Mouse (Mus musculus) NIH3T3 (cell line): ENCODE data around the gene Sult2b1.

Experiments
- DNase-seq: peaks from one replicate; pipeline ENCODE4 v3.0.0-alpha.2; 2012; ENCODE audit warnings: low read depth

The Sult2b1 gene

DNA sequence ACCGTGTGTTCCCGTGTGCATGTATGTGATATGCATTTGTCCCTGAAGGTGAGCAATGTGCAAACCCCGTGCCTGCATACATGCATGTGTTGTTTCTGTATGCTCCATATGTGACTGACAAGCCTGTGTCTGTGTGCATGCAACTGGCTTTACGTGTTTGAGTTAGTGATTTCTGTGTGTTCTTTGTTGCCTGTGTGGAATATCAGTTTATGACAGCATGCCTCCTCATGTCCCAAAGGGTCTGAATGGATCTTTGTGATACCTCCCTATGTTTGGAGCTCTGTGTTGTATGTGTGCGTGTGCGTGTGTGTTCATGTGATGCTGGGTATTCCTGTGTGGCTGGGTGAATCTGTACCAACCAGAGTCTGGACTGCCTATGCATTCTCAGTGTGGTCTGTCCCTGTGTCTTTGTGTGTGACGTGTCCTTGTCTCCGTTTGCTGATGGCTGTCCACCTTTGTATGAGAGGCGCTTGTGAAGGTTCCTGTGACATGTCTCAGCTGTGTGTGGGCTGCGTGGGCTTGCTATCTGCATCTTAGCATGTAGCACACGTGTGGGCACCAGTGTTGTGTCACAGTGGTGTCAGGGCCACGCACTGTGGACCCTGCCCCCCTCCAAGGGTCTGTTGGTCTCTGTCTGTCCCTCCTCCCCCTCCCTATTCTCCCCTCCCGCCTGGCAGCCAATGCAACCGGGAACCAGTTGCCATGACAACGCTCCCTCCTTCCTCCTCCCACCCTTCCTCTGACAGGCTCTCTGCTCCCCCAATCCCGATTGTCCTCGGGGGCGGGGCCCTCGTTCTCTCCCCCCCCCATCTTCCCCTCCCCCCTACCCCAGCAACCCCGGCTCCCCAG, at the start of gene Sult2b1:
TSS of gene Sult2b1 (minus strand) at position 146 of the 849 bp plus-strand sequence.
- no peak for DNase-seq

DNA sequence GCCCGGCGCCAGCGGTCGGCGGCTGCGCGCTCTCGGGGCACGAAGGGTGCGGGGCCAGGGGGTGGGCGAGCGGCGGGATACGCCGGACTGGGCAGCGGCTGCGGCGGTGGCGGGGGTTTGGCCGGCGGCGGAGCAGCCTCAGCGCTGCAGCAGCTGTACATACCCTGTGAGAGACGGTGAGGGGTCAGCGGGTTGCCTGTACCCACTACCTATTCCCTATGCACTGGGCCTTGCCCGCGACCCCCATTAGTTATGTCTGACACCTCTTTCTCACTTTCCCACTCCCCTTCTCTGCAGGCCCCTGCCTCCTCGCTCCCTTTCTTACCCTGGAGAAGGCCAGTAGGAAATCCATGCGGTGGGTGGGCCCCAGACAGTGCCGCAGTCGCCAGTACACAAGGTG, 49.5 kb upstream of the Sult2b1 start:
- DNase-seq: no peak

DNA sequence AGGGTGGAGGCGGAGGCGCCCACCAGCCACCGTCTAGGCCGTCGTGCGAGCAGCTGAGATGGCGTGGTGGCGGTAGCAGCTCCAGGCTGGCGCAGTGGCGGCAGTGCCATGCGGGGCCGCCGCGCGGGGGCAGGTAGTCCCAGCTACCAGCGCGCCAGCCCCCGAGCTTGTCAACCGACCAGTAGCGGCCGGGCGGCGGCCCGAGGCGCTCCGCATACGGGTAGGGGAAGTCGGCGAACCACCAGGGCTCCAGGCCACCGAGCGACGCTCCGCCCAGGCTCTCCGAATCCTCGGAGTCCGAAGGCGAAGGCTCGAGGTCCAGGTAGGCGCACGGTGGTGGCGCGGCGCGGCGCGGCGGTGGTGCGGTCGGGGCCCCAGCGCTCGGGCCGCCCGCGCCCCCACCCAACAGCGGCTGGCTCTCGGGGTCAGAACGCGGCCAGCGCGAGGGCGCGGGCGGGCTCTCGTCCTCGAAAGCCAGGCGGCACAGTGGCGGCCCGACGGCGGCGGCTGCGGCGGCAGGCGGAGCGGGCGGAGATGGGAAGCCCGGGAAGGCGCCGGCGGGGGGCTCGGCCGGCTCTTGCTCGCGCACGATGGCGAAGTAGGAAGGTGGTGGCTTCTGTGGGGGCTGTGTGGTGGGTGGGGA, 48.8 kb upstream of the Sult2b1 start:
- no peak for DNase-seq

DNA sequence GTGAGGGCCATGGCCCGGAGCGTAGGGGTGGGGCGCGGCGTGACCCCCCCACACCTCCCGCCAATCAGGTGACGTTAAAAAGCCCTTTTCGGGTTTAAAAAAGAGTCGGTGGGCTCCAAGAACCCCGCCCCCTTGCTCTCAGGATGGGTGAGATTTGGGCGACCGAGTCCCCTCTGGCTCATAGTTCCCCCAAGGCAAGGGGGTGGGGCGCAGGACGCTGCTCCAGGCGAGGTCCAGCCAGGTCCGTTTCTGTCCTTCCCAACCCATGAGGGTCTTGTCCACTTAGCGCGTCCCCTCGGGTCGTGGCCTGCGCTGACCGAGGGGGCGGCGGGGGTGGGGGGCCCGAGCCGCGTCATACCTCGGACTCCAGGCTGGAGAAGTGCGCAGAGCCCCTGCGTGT, 48.0 kb upstream of the Sult2b1 start:
- no peak for DNase-seq

DNA sequence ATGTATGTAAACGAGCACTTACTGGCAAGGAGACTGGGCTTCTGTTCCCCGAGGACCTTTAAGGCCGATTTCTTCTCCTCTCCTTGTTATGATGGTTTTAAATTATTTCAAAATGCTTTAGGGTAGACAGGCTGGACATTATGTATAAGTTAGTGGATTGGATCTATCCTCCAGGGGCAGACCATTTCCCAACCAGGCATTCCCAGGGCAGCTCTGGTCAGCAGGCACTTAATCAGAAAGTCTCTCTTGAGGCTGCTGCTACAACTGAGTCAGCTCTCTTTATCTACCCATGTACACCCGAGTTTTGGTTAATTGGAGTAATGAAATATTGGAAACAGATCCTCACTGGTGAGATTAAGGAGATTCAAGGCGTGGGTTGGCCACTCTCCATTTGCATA, 46.7 kb upstream of the Sult2b1 start:
- DNase-seq: peak; percentile 71

DNA sequence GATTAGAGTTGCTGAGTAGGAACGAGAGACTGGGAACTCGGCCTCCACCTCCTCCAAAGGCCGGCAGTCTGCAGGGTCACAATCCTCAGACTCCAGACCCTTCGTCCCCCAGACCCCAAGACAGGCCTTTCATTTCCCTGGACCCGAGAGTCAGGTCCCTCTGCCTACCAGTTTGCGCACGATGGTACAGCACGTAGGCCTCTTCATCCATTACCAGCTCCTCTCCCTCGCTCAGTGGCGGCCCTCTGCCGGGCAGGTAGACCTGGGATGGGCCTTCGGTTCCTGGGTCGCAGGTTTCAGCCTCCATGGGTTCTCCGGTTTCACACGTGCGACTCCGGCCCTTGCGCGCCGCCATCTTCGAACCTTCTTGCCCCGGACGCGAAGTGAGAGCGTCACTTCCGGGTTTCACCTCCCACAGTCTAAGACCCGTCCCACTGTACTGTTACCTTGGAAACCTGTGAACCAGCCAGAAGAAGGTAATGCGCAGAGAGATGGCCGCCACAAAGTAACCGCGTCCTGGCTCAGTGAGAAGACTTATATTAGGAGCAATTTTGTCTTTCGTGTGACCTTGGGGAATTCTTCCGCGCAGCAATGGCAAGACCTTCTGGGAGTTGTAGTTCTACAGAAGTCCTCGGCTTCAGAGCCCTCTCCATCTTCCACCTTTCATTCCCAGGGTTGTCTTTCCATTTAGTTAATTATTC, 46.1 kb upstream of the Sult2b1 start, which contains the start of gene Grwd1:
TSS of gene Grwd1 (minus strand) at position 518 of the 701 bp plus-strand sequence.
- peak; percentile 95 for DNase-seq

DNA sequence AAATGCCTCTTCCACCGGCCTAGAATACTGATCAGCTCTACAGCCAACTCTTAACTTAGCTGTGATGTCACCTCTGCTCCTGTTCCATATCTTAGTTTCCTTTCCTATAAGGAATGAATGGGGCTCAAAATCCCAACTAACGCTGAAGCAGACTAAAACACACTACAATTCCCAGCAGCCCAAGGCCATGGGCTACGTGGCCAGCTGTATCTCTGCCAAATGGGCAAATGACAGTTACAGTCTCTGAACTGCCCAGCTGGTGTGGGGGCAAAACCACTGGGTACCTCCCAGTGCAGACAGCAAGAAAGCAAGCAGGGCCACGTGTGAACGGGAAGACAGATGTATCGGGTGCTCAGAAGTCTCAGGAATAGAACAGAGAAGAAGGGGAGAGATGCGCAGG, 42.2 kb upstream of the Sult2b1 start:
- no peak for DNase-seq

DNA sequence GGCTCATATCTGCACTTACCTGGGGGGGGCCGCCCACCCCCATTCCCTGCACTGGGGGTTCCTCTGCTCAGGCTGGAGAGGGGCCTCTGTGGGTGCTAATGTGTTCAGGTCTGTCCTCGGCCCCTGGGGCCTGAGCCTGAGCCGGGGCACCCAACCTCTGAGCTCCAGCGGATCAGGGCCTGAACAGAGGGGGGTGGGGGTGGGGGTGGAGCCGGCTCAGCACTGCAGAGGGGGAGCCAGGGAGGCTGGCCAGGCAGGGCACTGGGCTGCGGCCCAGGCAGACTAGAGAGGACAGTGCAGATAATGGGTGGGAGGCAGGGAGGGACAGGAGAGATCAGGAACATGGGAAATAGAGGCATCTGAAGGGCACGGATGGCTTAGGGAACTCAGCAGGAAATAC, 40.1 kb upstream of the Sult2b1 start, which contains the start of gene Kcnj14:
TSS of gene Kcnj14 (minus strand) at position 185 of the 400 bp plus-strand sequence.
- DNase-seq: no peak

DNA sequence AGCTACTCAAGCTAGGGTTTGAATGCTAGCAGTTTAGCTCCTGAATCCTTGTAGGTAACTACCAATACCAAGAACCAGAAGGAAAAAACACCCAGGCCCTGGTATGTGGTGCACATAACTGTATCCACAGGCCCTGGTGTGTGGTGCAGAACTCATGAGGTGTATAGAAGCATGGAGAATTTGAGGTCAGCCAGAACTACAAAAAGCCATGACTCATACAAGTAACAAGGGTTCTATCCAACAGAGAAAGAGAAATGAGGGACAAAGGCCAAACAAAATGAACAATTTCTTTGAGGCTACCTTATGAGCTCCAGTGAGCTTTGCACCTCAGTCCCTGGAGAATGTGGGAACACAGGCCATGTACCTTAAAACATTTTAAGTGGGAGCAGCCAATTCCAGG, 36.4 kb upstream of the Sult2b1 start:
- DNase-seq: peak; percentile 43

DNA sequence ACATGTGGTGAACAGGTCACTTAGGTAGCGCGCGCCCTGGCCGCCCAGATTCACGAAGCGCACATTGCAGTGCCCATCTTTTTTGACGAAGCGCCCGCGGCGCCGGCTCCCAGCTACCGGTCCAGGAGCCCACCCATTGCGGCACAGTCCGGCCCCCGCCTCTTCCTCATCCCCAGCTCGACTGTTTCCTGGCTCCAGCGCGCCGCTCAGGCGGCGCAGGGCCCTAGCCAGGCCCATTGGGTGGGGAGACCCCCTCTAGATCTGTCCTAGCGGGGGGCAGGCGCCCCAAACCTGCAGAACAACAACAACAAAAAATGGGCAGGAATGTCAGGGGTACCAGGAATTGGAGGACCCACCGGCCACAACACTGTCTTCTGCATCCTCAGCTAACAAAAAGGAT, 35.4 kb upstream of the Sult2b1 start:
- DNase-seq: no peak

DNA sequence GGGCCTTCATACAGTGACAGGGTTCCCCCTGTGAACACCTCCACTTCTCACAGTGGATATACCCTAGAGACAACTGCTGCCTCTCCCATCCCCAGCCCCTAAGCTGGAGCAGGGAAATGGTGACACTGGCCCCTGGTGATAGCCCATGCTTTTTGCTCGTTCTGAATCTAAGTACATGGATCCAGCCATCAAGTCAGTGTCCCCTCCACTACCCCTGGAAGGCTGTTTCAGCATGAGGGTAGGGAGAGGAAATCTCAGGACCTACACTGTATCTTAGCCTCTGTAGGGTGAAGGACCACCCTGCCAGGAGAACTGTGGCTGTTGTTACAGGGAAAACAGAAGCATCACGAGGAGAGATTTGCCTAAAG, 31.5 kb upstream of the Sult2b1 start:
- DNase-seq: no peak

DNA sequence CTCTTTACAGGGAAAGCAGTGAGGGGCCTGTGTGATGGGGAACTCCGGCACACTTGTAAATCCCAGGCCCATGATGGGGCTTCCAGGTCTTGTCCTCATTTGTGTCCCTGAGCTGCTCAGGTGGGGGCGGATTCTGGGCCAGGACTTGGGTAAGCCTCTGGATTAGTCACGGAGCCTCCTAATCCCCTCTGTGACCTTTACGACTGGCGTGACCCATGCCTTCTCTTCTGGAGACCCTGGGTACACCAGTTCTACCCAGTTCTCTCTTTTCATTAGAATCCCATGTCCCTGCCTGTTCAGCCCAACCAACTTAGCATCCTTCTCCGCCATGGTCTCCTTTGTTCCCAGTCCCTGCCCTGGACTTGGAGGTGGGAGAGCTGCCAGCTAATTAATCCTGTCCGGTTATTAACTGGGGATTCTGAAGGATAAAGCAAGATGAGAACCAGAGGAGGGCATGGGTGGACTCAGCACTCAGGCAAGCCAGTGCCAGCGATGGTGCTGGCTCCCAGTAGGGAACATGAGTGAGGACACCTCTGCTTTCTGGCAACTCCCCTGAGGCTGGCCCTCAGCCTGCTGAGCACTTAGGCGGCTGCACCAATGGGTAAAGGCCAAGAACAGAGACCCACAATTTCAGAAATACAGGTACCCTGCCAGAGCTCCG, 31.0 kb upstream of the Sult2b1 start:
- no peak for DNase-seq

DNA sequence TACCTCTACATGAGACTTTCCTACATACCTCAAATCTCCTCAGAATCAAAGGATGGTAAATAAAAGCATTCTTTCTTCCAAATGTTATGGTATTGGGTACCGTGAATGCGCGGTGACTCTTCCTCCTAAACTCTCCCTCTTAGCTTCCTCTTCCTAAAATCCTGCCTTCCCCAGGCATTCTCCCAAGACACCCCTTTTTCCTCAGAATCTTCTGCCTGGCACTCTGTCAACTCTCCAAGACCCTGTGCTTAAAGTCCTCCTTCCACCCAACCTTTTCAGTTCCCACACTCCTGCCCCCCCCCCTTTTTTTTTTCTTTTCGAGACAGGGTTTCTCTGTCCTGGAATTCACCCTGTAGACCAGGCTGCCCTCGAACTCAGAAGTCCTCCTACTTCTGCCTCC, 30.4 kb upstream of the Sult2b1 start:
- DNase-seq: no peak

DNA sequence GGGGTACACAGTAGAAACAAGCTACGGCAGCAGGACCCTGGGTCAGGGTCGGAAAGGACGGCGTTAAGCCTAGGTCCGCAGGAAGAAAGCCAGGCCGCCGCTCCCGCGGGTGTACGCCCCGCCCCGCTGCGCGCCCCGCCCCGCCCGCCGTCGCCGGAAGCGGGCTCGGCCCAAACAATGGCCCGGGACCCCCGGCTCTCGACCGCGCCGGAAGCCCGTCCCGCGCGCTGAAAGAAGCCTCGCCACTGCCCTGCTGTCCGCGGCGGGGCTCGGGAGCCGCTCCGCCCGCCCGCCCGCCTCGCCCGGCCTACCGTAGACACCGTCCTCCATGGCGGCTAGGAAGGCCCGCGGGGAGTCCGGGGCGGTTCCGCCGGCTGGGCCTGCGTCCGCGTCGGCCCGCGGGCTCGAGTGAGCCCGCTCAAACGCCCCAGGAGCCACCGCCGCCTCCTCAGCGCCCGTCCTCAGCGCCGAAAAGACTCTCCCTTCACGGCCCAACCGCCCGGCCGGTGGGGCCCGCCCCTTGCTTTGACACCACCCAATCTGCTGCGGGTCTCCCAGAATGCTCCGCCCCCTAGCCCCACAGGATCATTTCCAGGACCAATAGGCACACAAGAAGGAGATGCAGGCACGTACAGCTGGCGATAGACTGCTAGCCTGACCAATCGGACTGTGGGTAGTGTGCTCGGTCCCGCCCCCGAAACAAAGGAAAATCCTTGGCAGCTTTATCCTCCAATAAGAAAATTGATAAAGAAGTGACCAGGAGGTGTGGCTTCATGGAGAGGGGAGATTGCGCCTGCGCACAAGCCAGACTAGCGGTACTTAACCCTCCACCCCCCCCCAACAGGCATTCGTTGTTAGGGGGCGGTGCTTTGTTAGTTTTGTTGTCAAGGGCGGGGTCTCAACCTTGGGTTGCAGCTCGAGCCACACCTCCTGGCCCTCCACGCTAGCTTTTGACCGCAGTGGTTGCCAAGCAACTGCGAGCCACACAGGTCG, 29.6 kb upstream of the Sult2b1 start, which contains the start of gene Cyth2:
TSS of gene Cyth2 (minus strand) at position 795 of the 993 bp plus-strand sequence.
- peak; percentile 100 for DNase-seq

DNA sequence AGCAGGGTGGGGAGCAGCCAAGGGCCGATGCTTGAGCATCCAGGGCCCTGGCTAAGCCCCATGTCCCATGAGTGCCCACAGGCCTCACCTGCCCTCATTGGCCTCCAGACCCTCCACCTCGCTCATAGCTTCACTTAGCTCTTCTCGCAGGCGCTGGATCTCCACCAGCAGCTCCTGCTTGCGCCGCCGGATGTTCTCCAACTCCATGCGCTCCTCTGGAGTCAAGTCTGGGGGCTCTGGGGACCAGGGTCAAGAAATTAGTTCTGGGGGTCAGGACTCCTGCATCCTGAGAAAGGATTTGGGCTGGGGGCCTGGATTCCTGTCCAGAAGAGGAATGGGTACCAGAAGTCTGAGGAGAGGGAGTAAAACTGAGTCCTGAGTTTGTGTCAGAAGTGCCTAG, 28.5 kb upstream of the Sult2b1 start:
- no peak for DNase-seq

DNA sequence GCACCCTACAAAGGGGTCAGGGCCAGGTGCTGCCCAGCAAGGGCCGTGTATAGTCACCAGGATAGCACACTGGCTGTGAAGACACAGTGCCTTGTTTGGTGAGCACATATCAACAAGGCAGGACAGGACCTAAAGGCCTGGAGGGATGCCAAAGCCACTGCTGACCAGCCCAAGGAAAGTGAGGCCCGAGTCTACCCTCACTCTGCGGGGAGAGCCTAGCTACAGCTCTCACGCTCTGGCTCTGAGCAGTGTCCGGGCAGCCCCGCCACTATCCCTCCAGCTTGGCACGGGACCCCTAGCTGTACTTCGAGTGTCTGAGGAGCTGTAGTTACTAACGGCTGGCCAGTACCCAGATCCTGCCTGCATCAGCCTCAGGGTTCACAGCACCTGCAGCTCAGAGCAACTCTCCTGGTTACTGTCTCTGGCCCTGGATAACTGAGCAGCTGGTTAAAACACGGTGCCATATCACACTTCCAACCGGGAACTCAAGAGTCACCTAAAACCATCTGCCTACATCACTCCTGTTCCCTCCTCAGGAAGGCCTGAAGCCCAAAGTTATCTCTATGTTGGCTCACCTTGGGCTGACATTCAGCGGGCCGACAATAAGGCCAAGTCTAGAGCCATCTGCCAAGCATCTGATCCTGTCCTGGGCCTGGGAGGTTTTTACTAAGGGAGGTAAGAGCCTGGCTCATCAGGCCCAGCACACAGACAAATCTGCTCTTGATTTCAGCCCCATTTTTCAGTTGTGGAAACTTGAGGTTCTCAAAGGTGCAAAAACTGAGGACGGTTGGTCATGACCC, 25.0 kb upstream of the Sult2b1 start:
- no peak for DNase-seq

DNA sequence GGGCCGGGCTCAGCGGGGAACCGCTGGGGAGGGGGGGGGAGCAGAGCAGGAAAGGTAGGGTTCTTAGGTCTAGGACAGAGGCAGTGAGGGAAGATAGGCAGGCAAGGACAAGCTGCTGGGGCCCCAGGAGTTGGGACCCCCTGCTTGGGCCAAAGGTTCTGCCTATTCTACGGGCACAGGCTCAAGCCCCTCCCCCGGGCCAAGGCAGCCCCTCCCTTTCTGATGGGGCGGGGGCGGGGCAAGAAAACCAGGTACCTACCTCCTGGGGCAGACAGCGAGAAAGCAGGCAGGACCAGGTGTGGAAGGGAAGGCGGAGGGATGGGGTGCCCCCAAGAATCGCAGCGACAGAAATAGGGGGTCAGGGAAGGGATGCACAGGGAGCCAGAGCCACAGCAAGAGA, 24.0 kb upstream of the Sult2b1 start:
- DNase-seq: no peak

DNA sequence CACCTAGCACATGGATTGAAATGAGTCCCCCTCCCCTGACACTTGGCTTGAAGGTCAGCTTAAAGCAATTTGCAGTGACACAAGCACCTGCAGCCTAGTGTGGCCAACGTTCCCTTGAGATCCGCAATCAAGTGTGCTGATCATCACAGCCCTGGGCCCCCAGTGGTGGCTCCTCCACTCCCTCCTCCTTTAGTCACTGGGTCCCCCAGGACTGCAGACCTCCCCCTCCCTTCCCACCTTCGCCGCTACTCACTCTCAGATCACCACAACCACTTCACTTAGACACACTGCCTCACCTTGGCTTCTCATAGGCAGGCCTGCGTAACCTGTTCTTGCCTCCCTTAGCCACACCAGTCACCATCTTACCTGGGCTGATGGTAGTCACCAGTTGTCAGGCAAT, 21.5 kb upstream of the Sult2b1 start:
- DNase-seq: peak; percentile 14

DNA sequence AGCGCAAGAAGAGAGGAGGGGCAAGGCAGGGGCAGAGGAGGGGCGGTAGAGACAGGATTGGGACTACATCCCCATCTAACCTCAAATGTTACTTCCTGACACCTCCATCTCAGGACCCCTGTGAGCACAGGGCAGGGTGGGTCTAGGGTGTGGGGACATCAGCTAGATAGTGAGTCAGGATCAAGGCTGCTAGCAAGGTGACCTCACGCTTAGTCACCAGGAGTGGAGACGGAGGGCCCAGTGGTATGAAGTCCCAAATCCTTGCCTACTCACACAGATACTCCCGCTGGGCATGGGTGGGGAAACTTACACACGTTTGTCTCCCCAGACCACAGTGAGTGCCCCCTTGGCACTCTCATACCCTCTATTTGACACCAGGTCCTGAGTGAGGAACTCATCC, 18.1 kb upstream of the Sult2b1 start:
- peak; percentile 77 for DNase-seq

DNA sequence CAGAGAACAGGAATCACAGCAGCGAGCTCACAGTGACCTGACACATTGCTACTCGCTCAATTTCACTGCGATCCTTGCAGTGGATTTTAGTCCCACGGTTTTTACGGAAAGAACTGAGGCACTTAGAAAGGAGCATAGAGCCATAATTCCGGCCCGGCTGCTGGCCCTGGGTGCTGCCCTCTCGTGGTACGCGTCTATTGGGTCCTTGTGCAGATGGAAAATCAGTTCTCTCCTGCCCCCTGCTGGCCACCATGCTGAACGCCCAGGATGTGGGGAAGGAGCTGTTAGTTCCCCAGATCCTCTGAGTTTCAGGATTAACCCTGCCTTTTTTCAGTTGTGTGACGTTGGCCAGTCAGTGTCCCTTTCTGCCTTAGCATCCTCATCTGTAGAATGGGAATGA, 16.9 kb upstream of the Sult2b1 start:
- DNase-seq: peak; percentile 97
